Mouse (Mus musculus): ENCODE measurements at regions not wholly inside any gene's neighbourhood (a gene's known extent, or its start where the extent isn't known, plus 50 kb on each side); places are given as distances from the start of the nearest gene placed in this dataset.

DNA sequence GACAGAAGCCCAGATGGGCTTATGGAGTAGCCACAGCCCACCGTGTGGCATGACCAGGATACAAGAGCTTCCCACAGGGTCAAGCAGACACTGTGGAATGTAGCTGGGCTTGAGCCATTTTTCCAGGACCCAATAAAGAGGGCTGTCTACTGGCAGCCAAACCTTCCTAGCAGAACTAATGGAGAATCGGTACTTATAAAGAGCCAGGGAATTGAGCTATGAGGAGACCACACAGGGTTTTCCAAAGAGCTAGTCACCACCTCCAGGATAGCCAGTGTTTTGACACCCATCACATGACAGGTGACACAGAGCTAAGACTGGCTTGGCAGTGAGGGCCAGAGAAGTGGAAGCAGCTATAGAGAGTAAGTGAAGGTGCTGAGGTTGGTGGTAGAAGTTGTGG is 149.9 kb downstream of the Map2k4 start:
- DNase-seq (ENCODE audit: low read depth), result no peak

DNA sequence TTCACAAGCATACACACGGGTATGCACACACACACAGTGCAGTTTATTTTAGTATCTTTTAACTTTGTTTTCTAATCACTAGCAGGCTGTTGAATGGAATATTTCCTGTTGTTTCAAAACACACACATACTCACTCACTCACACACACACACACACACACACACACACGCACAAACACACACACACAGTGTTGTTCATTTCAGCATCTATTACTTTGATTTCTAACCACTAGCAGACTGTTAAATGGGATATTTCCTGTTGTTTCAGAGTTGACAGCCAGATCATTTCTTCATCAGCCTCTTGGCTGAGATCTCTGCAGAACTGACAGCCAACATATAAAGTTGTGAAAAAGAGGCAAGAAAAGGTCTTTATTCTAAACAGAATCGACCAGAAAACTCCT is 150.9 kb downstream of the Map2k4 start:
- no peak for DNase-seq (ENCODE audit: low read depth)

DNA sequence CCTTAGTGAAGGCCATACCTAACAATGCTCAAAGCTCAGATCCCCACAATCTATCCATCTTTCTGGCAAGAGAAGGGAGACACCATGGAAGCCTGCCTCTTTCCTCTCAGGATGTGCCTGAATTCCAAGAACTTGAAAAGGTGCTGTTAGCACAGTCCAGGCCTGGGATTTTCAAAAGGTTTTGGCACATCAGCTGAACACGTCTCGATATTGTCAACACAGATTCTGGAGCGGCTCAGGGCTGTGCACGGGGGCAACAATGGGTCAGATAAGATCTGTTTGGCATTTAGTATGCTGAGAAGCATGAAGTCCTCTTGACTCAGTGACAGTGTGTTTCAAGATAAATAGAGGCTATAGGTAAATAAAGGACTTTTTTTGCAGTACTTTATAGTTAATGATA is 152.8 kb downstream of the Map2k4 start:
- no peak for DNase-seq (ENCODE audit: low read depth)

DNA sequence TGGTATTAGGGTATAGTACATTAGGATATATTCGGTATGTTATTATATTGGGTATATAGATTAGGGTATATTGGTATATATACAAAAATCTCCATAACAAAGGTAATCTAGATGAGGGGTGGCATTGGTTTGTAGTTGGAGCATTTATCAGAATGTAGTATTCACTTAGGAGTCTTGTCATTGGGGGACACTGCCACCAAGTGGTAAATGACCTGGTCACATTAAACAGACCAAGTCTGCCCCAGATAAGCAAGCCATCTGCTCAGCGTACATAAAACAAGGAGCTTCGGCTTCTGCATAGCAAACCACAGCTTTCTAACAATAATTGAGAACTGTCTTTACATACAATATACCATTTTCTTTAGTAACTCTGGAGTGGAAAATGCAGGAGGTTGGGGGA is 156.9 kb downstream of the Map2k4 start:
- peak; percentile 20 for DNase-seq (ENCODE audit: low read depth)

- DNase-seq (ENCODE audit: low read depth), result no peak
Measured at GRCm38 (mm10) chr11:65630436-65630835, 157.7 kb downstream of the Map2k4 start.

GRCm38 (mm10) chr11:65629320-65629719 is 158.8 kb downstream of the Map2k4 start:
- no peak for DNase-seq (ENCODE audit: low read depth)

- no peak for DNase-seq (ENCODE audit: low read depth)
Measured at GRCm38 (mm10) chr11:65618976-65619375, 169.1 kb downstream of the Map2k4 start.

DNA sequence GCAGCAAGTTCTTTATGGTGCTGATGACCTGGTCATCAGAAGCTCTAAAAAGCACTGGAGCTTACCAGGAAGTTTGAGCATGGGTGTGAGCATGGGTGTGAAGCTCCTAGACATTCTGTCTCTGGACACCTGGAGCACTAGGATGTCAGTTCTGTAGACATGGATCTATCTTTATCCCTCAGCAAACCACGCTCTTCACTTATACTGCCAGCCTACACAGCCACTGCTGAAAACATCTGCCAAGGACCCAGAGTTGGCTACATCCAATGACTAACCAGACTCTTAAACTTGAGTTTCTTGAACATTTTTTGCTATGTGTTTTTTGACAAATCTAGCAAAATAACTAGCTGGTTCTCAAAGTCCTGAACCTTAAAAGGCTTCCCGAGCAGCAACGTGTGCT is 177.6 kb downstream of the Map2k4 start:
- DNase-seq (ENCODE audit: low read depth), result no peak

GRCm38 (mm10) chr11:65609056-65609455 is 179.0 kb downstream of the Map2k4 start:
- no peak for DNase-seq (ENCODE audit: low read depth)

DNA sequence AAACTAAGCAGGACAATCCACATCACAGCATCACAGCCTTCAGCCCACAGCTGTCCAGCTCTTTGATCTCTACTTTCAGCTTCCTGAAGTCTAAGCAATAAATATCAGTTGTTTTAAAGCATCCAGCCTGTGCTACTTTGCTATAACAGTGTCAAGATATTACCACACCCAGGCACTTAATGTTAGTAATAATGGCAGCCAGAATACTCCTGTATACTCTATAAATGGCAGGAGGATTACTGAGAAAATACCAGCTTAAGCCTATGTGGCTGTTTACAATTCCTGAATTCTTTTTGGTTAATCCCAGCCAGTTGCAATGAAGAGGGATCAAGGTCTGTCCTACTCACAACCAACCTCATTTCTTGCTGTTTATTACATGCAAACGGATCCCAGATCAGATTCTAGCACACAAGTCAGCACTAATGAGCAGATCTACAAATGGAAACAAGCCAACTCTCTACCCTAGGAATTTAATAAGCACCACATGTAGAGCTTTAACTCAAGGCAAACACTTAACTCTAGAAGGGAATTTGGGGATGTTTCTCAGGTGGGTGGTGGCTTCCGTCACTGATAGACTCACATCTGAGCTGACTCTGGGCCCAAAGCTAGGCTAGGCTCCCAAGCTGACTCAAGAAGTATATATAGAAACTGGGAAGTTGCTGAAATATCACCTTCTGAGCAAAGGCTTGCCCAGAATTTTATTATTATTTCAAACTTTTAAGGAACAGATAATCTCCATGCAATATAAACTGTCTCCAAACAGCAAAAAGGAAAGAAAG is 190.6 kb downstream of the Map2k4 start:
- no peak for DNase-seq (ENCODE audit: low read depth)

GRCm38 (mm10) chr11:65588491-65588890 is 199.6 kb downstream of the Map2k4 start:
- no peak for DNase-seq (ENCODE audit: low read depth)

DNA sequence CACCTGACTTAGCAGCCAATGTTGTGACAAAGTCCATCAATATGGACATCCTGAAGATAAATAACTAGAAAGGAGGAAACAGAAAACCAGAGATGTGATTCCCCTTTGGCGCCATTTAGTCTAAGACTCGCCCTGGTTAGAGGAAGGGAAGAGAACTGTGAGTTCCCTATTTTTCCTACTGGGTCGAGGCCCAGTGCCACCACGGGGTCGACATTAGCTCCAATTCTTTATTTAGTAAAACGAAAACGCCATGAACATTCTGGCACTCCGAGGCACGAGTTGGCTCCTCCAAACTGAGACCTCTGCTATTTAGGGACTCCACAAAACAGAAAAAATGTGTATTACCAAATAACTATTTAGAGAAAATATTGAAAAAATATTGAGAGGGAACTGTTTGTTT is 220.3 kb downstream of the Map2k4 start:
- DNase-seq (ENCODE audit: low read depth), result no peak

GRCm38 (mm10) chr11:65558236-65558635 is 229.9 kb downstream of the Map2k4 start:
- DNase-seq (ENCODE audit: low read depth), result no peak

DNA sequence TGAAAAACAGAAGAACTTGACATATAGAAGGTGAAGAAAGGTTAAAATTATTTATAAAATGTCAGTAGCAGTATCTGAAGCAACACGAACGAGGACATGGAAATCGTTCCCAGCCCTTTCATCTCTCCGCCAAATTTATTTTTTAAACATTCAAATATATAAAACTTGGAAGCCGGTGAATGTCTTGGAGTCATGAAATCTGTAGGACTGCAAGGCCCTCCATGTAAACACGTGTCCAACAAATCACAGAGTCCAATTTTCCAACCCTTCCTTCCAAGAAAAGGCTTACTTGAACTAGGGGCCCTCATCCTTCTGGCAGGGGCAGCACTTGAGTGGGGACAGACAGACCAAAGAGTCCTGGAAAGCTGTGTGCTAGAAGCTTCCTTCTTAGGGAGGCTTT is 237.0 kb downstream of the Map2k4 start:
- no peak for DNase-seq (ENCODE audit: low read depth)

DNA sequence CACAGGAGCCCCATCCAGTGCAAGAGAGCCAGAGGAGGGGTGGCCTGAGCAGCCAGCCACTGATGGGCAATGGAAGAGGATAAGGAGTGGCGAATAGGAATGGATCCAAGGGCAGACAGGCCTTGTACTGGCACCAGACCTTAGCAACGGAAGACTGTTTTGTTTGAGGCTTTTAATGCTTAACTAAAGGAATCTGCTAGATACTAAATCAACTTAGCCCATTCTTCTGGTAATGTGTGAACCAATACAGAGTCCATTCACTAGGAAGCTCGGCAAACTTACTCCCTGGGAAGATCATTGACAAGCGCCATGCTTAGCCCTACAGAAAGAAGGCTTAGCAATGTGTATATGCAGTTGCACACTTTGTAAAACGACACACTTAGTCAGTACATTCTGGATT is 243.8 kb downstream of the Map2k4 start:
- no peak for DNase-seq (ENCODE audit: low read depth)

DNA sequence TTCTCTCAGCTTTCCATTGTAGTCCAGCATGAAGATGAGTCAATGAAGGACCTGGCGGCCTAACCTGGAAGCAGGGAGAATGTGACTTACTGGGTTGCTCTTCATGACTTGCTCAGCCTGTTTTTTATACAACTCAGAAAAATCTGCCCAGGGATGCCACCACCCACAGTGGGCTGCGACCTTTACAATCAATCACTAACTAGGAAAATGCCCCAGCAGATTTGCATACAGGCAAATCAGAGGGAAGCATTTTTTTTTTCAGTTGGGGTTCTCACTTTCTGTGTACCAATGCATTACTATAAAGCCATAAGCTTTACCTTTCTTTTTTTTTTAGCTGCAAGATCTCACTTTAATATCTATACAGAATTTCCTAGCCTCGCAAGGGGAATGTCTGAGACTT is 244.5 kb downstream of the Map2k4 start:
- DNase-seq (ENCODE audit: low read depth), result no peak

GRCm38 (mm10) chr11:65537046-65537630 is 251.0 kb downstream of the Map2k4 start:
- DNase-seq (ENCODE audit: low read depth), result no peak

- no peak for DNase-seq (ENCODE audit: low read depth)
Measured at GRCm38 (mm10) chr11:65535726-65536442, 252.2 kb downstream of the Map2k4 start.

DNA sequence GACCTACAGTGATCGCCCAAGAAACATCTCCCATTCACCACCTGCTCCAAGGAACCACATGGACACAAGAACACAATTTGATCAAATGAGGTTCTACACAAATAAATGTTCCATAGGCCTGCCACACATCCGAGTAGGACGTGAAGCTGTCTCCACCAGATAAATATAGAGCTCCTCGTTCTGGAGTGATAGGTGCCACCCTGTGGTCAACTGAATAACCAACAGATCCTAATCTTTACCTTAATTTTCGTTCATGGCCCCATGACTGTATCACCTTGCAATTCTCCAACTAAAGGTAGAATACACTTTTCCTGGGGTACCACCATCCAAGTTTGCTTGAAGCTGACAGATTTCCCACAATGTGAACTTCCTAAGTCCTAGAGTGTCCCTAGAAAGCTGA is 257.4 kb downstream of the Map2k4 start:
- DNase-seq (ENCODE audit: low read depth), result no peak

- DNase-seq (ENCODE audit: low read depth), result no peak
Measured at GRCm38 (mm10) chr11:65505106-65505865, 235.5 kb upstream of the Myocd start.

DNA sequence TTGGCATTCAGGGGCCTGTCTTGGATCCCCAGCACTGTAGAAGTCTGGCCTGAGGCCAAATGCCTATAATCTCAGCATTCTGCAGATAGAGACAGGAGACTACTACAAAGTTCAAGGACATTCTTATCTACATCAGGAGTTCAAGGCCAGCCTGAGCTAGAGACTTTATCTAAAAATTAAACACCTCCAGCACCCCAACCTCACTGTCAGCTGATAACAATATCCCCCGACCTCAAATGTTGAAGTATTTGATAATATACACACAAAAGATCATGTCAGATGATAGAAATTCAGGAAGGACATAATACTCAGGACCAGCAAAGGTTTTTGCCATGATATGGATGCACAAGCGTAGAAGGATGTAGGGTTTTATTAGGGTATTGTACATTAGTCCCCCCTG is 228.2 kb upstream of the Myocd start:
- no peak for DNase-seq (ENCODE audit: low read depth)

DNA sequence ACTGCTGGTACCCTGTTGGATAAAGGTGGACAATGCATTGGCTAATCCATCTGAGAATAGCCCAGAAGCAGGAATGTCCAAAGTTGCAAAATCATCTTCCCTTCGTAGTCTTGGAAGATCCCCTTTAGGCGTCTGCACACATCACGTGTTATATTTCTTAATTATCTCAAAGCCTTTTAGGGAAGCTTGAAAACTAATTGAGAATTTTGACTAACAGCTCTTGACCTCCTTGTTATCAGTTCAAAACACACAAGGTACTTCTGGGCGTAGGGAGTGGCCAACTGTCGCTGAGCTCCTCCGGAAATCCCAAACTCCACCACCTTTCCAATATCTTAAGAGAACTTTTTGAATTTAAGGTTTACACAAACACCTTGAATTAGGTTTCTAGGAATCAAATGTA is 227.6 kb upstream of the Myocd start:
- DNase-seq (ENCODE audit: low read depth), result no peak

GRCm38 (mm10) chr11:65495034-65495433 is 225.2 kb upstream of the Myocd start:
- DNase-seq (ENCODE audit: low read depth), result no peak

All from 416B (cell line).